Mouse (Mus musculus): ENCODE measurements around the gene Srms. TPM values are rescaled to one million over a fixed set of nuclear protein-coding genes. Genes with fewer than 3 reads are reported as not detected.

The Srms gene
- polyA plus RNA-seq, 1 experiment from 2014 or later: 0.29 TPM

- no peak for ATAC-seq (replicated peaks; ENCODE audit: insufficient number of reproducible peaks, low FRiP score, low TSS enrichment)
- Histone ChIP-seq H3K9me3 (replicated peaks; ENCODE audit: control insufficient read depth, low read length) (no peaks in the 10 kb centered on the region), H3K4me1 (ENCODE audit: control insufficient read depth, insufficient read depth, low read length) (no peaks in the 10 kb centered on the region), H3K4me2 (no peak overlapping the region), H3K36me3 (ENCODE audit: control insufficient read depth, insufficient read depth, low read length) (no peaks in the 10 kb centered on the region), H3K27ac (ENCODE audit: low read depth, low read length) (no peak overlapping the region), H3K4me3 (ENCODE audit: low read depth, low read length) (no peak overlapping the region), H3K27me3 (ENCODE audit: control insufficient read depth, insufficient read depth, low read length) (no peaks in the 10 kb centered on the region), H3K9ac (ENCODE audit: low read depth, low read length) (no peak overlapping the region)
- WGBS (ENCODE audit: insufficient replicate concordance): 75% methylated on average over 20 of the region's 20 CpGs
Measured at GRCm38 (mm10) chr2:181231171-181231570, 18.2 kb upstream of the Srms start.

GRCm38 (mm10) chr2:181228335-181228734, 15.3 kb upstream of the Srms start:
- Histone ChIP-seq H3K27ac (ENCODE audit: low read depth, low read length) (no peak overlapping the region), H3K9me3 (replicated peaks; ENCODE audit: control insufficient read depth, low read length) (no peaks in the 10 kb centered on the region), H3K4me1 (ENCODE audit: control insufficient read depth, insufficient read depth, low read length) (no peaks in the 10 kb centered on the region), H3K9ac (ENCODE audit: low read depth, low read length) (no peak overlapping the region), H3K4me2 (no peak overlapping the region), H3K36me3 (ENCODE audit: control insufficient read depth, insufficient read depth, low read length) (no peaks in the 10 kb centered on the region), H3K4me3 (ENCODE audit: low read depth, low read length) (no peak overlapping the region), H3K27me3 (ENCODE audit: control insufficient read depth, insufficient read depth, low read length) (no peaks in the 10 kb centered on the region)
- ATAC-seq (replicated peaks; ENCODE audit: insufficient number of reproducible peaks, low FRiP score, low TSS enrichment): no peak
- WGBS (ENCODE audit: insufficient replicate concordance): 67% methylated on average over 1 of the region's 1 CpGs

GRCm38 (mm10) chr2:181227122-181227521, 14.1 kb upstream of the Srms start:
- Histone ChIP-seq H3K27ac (ENCODE audit: low read depth, low read length) (no peak overlapping the region), H3K9ac (ENCODE audit: low read depth, low read length) (no peak overlapping the region), H3K9me3 (replicated peaks; ENCODE audit: control insufficient read depth, low read length) (no peaks in the 10 kb centered on the region), H3K4me2 (no peak overlapping the region), H3K36me3 (ENCODE audit: control insufficient read depth, insufficient read depth, low read length) (no peaks in the 10 kb centered on the region), H3K4me1 (ENCODE audit: control insufficient read depth, insufficient read depth, low read length) (no peaks in the 10 kb centered on the region), H3K4me3 (ENCODE audit: low read depth, low read length) (no peak overlapping the region), H3K27me3 (ENCODE audit: control insufficient read depth, insufficient read depth, low read length) (no peaks in the 10 kb centered on the region)
- WGBS (ENCODE audit: insufficient replicate concordance): 79% methylated on average over 3 of the region's 3 CpGs
- no peak for ATAC-seq (replicated peaks; ENCODE audit: insufficient number of reproducible peaks, low FRiP score, low TSS enrichment)

GRCm38 (mm10) chr2:181224994-181225393, 12.0 kb upstream of the Srms start:
- peaks cover 4% of the 10 kb centered on the region for H3K4me1 ChIP-seq (ENCODE audit: control insufficient read depth, insufficient read depth, low read length)
- peaks cover 4% of the 10 kb centered on the region; the same call in 1 of the 2 replicates for H3K27me3 ChIP-seq (ENCODE audit: control insufficient read depth, insufficient read depth, low read length)
- no peak overlapping the region for H3K9ac ChIP-seq (ENCODE audit: low read depth, low read length)
- no peak for ATAC-seq (replicated peaks; ENCODE audit: insufficient number of reproducible peaks, low FRiP score, low TSS enrichment)
- no peak overlapping the region for H3K4me2 ChIP-seq
- H3K4me3 ChIP-seq (ENCODE audit: low read depth, low read length): no peak overlapping the region
- no peaks in the 10 kb centered on the region for H3K9me3 ChIP-seq (replicated peaks; ENCODE audit: control insufficient read depth, low read length)
- no peak overlapping the region for H3K27ac ChIP-seq (ENCODE audit: low read depth, low read length)
- 75% methylated on average over 2 of the region's 2 CpGs for WGBS (ENCODE audit: insufficient replicate concordance)
- no peaks in the 10 kb centered on the region for H3K36me3 ChIP-seq (ENCODE audit: control insufficient read depth, insufficient read depth, low read length)

- H3K27me3 ChIP-seq (ENCODE audit: control insufficient read depth, insufficient read depth, low read length): peaks cover 8% of the 10 kb centered on the region
- no peak overlapping the region for H3K4me3 ChIP-seq (ENCODE audit: low read depth, low read length)
- no peaks in the 10 kb centered on the region for H3K9me3 ChIP-seq (replicated peaks; ENCODE audit: control insufficient read depth, low read length)
- H3K9ac ChIP-seq (ENCODE audit: low read depth, low read length): peak overlapping the region; percentile 50; the same call in 1 of the 2 replicates
- no peaks in the 10 kb centered on the region for H3K36me3 ChIP-seq (ENCODE audit: control insufficient read depth, insufficient read depth, low read length)
- no peak overlapping the region for H3K27ac ChIP-seq (ENCODE audit: low read depth, low read length)
- ATAC-seq (replicated peaks; ENCODE audit: insufficient number of reproducible peaks, low FRiP score, low TSS enrichment): no peak
- peak overlapping the region; percentile 68 for H3K4me2 ChIP-seq
- 41% methylated on average over 2 of the region's 2 CpGs for WGBS (ENCODE audit: insufficient replicate concordance)
- H3K4me1 ChIP-seq (ENCODE audit: control insufficient read depth, insufficient read depth, low read length): peaks cover 9% of the 10 kb centered on the region
Measured at GRCm38 (mm10) chr2:181220361-181220760, 7.4 kb upstream of the Srms start.

- WGBS (ENCODE audit: insufficient replicate concordance): 4% methylated on average over 25 of the region's 25 CpGs
- no peaks in the 10 kb centered on the region for H3K9me3 ChIP-seq (replicated peaks; ENCODE audit: control insufficient read depth, low read length)
- peak within 1 kb of the TSS; percentile 68 for H3K4me2 ChIP-seq
- H3K9ac ChIP-seq (ENCODE audit: low read depth, low read length): peak within 1 kb of the TSS; percentile 50; the same call in 1 of the 2 replicates
- peak; percentile 85 for ATAC-seq (replicated peaks; ENCODE audit: insufficient number of reproducible peaks, low FRiP score, low TSS enrichment)
- peaks cover 9% of the 10 kb centered on the region for H3K4me1 ChIP-seq (ENCODE audit: control insufficient read depth, insufficient read depth, low read length)
- H3K4me3 ChIP-seq (ENCODE audit: low read depth, low read length): peak within 1 kb of the TSS; percentile 25
- H3K36me3 ChIP-seq (ENCODE audit: control insufficient read depth, insufficient read depth, low read length): no peaks in the 10 kb centered on the region
- H3K27ac ChIP-seq (ENCODE audit: low read depth, low read length): peak within 1 kb of the TSS; percentile 35; the same call in 1 of the 2 replicates
- peaks cover 10% of the 10 kb centered on the region for H3K27me3 ChIP-seq (ENCODE audit: control insufficient read depth, insufficient read depth, low read length)
Measured at GRCm38 (mm10) chr2:181219538-181220216, 6.7 kb upstream of the Srms start, which contains the start of gene Fndc11. Fndc11 (plus strand) TSS chr2:181220013.

- peaks cover 16% of the 10 kb centered on the region for H3K27me3 ChIP-seq (ENCODE audit: control insufficient read depth, insufficient read depth, low read length)
- no peak for ATAC-seq (replicated peaks; ENCODE audit: insufficient number of reproducible peaks, low FRiP score, low TSS enrichment)
- WGBS (ENCODE audit: insufficient replicate concordance): 48% methylated on average over 5 of the region's 5 CpGs
- H3K4me3 ChIP-seq (ENCODE audit: low read depth, low read length): no peak overlapping the region
- H3K9ac ChIP-seq (ENCODE audit: low read depth, low read length): no peak overlapping the region
- peaks cover 9% of the 10 kb centered on the region for H3K4me1 ChIP-seq (ENCODE audit: control insufficient read depth, insufficient read depth, low read length)
- H3K36me3 ChIP-seq (ENCODE audit: control insufficient read depth, insufficient read depth, low read length): no peaks in the 10 kb centered on the region
- H3K9me3 ChIP-seq (replicated peaks; ENCODE audit: control insufficient read depth, low read length): no peaks in the 10 kb centered on the region
- H3K27ac ChIP-seq (ENCODE audit: low read depth, low read length): no peak overlapping the region
- H3K4me2 ChIP-seq: peak overlapping the region; percentile 68
Measured at GRCm38 (mm10) chr2:181218881-181219485, 6.0 kb upstream of the Srms start.

GRCm38 (mm10) chr2:181216037-181216436, 3.1 kb upstream of the Srms start:
- 80% methylated on average over 6 of the region's 6 CpGs for WGBS (ENCODE audit: insufficient replicate concordance)
- Histone ChIP-seq H3K4me3 (ENCODE audit: low read depth, low read length) (no peak overlapping the region), H3K27me3 (ENCODE audit: control insufficient read depth, insufficient read depth, low read length) (peaks cover 44% of the 10 kb centered on the region), H3K4me2 (no peak overlapping the region), H3K4me1 (ENCODE audit: control insufficient read depth, insufficient read depth, low read length) (peaks cover 9% of the 10 kb centered on the region), H3K9ac (ENCODE audit: low read depth, low read length) (no peak overlapping the region), H3K27ac (ENCODE audit: low read depth, low read length) (no peak overlapping the region), H3K36me3 (ENCODE audit: control insufficient read depth, insufficient read depth, low read length) (no peaks in the 10 kb centered on the region), H3K9me3 (replicated peaks; ENCODE audit: control insufficient read depth, low read length) (no peaks in the 10 kb centered on the region)
- no peak for ATAC-seq (replicated peaks; ENCODE audit: insufficient number of reproducible peaks, low FRiP score, low TSS enrichment)

Measured in heart, embryonic 11.5 days (tissue).